Mouse (Mus musculus): ENCODE measurements around the gene Lfng.

GRCm38 (mm10) chr5:140651231-140651630 is 44.1 kb downstream of the Lfng start:
- TF ChIP-seq CTCF (IDR thresholded peaks at IDR 0.05; ENCODE audit: low read depth) (no peak), EP300 (optimal IDR thresholded peaks at IDR 0.05) (no peak)
